Mouse (Mus musculus): Measurements from ENCODE around the gene Hoxd11. TPM values are rescaled to one million over a fixed set of nuclear protein-coding genes. Genes with fewer than 3 reads are reported as not detected.

The Hoxd11 gene
- polyA plus RNA-seq, 1 experiment from 2014 or later: 0.44 TPM

- DNase-seq (ENCODE audit: low spot score) (peak; percentile 32), ATAC-seq (replicated peaks; ENCODE audit: low FRiP score) (no peak)
- Histone ChIP-seq H3K9me3 (ENCODE audit: control insufficient read depth, low read length) (no peaks in the 10 kb centered on the region), H3K4me1 (replicated peaks; ENCODE audit: control insufficient read depth, insufficient read depth, low read length) (peaks cover 7% of the 10 kb centered on the region; the same call in 1 of the 2 replicates), H3K36me3 (ENCODE audit: control insufficient read depth, insufficient read depth, low read length) (no peaks in the 10 kb centered on the region), H3K4me3 (ENCODE audit: low read depth, low read length) (no peak overlapping the region), H3K27me3 (replicated peaks; ENCODE audit: control insufficient read depth, insufficient read depth, low read length) (peaks cover 99% of the 10 kb centered on the region), H3K4me2 (no peak overlapping the region), H3K9ac (ENCODE audit: low read depth, low read length) (no peak overlapping the region), H3K27ac (ENCODE audit: low read depth, low read length) (no peak overlapping the region)
- WGBS: 2% methylated on average over 12 of the region's 12 CpGs
These were observed 4.7 kb downstream of the Hoxd11 start for GRCm38 (mm10) chr2:74684106-74684505.

GRCm38 (mm10) chr2:74685059-74685603, 5.8 kb downstream of the Hoxd11 start:
- no peak for DNase-seq (ENCODE audit: low spot score)
- ATAC-seq (replicated peaks; ENCODE audit: low FRiP score): no peak
- WGBS: 18% methylated on average over 4 of the region's 4 CpGs
- H3K4me3 ChIP-seq (ENCODE audit: low read depth, low read length): no peak overlapping the region
- H3K4me1 ChIP-seq (replicated peaks; ENCODE audit: control insufficient read depth, insufficient read depth, low read length): peaks cover 7% of the 10 kb centered on the region; the same call in 1 of the 2 replicates
- H3K9ac ChIP-seq (ENCODE audit: low read depth, low read length): no peak overlapping the region
- H3K4me2 ChIP-seq: no peak overlapping the region
- H3K9me3 ChIP-seq (ENCODE audit: control insufficient read depth, low read length): no peaks in the 10 kb centered on the region
- H3K27me3 ChIP-seq (replicated peaks; ENCODE audit: control insufficient read depth, insufficient read depth, low read length): peaks cover 99% of the 10 kb centered on the region
- no peak overlapping the region for H3K27ac ChIP-seq (ENCODE audit: low read depth, low read length)
- no peaks in the 10 kb centered on the region for H3K36me3 ChIP-seq (ENCODE audit: control insufficient read depth, insufficient read depth, low read length)

GRCm38 (mm10) chr2:74686301-74686987, 7.1 kb downstream of the Hoxd11 start:
- H3K36me3 ChIP-seq (ENCODE audit: control insufficient read depth, insufficient read depth, low read length): no peaks in the 10 kb centered on the region
- WGBS: 6% methylated on average over 17 of the region's 17 CpGs
- no peak overlapping the region for H3K4me3 ChIP-seq (ENCODE audit: low read depth, low read length)
- no peak overlapping the region for H3K27ac ChIP-seq (ENCODE audit: low read depth, low read length)
- ATAC-seq (replicated peaks; ENCODE audit: low FRiP score) (no peak), DNase-seq (ENCODE audit: low spot score) (peak; percentile 61)
- H3K9ac ChIP-seq (ENCODE audit: low read depth, low read length): no peak overlapping the region
- no peaks in the 10 kb centered on the region for H3K9me3 ChIP-seq (ENCODE audit: control insufficient read depth, low read length)
- H3K4me1 ChIP-seq (replicated peaks; ENCODE audit: control insufficient read depth, insufficient read depth, low read length): peaks cover 7% of the 10 kb centered on the region; the same call in 1 of the 2 replicates
- no peak overlapping the region for H3K4me2 ChIP-seq
- H3K27me3 ChIP-seq (replicated peaks; ENCODE audit: control insufficient read depth, insufficient read depth, low read length): peaks cover 97% of the 10 kb centered on the region

GRCm38 (mm10) chr2:74686988-74687697, 7.8 kb downstream of the Hoxd11 start:
- ATAC-seq (replicated peaks; ENCODE audit: low FRiP score) (no peak), DNase-seq (ENCODE audit: low spot score) (peak; percentile 30)
- no peak overlapping the region for H3K27ac ChIP-seq (ENCODE audit: low read depth, low read length)
- peaks cover 4% of the 10 kb centered on the region; the same call in 1 of the 2 replicates for H3K4me1 ChIP-seq (replicated peaks; ENCODE audit: control insufficient read depth, insufficient read depth, low read length)
- H3K9me3 ChIP-seq (ENCODE audit: control insufficient read depth, low read length): no peaks in the 10 kb centered on the region
- no peaks in the 10 kb centered on the region for H3K36me3 ChIP-seq (ENCODE audit: control insufficient read depth, insufficient read depth, low read length)
- H3K9ac ChIP-seq (ENCODE audit: low read depth, low read length): no peak overlapping the region
- H3K4me3 ChIP-seq (ENCODE audit: low read depth, low read length): no peak overlapping the region
- peaks cover 97% of the 10 kb centered on the region for H3K27me3 ChIP-seq (replicated peaks; ENCODE audit: control insufficient read depth, insufficient read depth, low read length)
- H3K4me2 ChIP-seq: no peak overlapping the region
- WGBS: 1% methylated on average over 27 of the region's 27 CpGs

- Histone ChIP-seq H3K27ac (ENCODE audit: low read depth, low read length) (no peak overlapping the region), H3K4me2 (no peak overlapping the region), H3K4me1 (replicated peaks; ENCODE audit: control insufficient read depth, insufficient read depth, low read length) (no peaks in the 10 kb centered on the region), H3K9ac (ENCODE audit: low read depth, low read length) (no peak overlapping the region), H3K27me3 (replicated peaks; ENCODE audit: control insufficient read depth, insufficient read depth, low read length) (peaks cover 97% of the 10 kb centered on the region), H3K36me3 (ENCODE audit: control insufficient read depth, insufficient read depth, low read length) (no peaks in the 10 kb centered on the region), H3K9me3 (ENCODE audit: control insufficient read depth, low read length) (no peaks in the 10 kb centered on the region), H3K4me3 (ENCODE audit: low read depth, low read length) (no peak overlapping the region)
- WGBS: 2% methylated on average over 31 of the region's 31 CpGs
- DNase-seq (ENCODE audit: low spot score) (peak; percentile 33), ATAC-seq (replicated peaks; ENCODE audit: low FRiP score) (no peak)
These were observed 8.6 kb downstream of the Hoxd11 start for GRCm38 (mm10) chr2:74687698-74688555.

GRCm38 (mm10) chr2:74688795-74689573, 9.6 kb downstream of the Hoxd11 start:
- Histone ChIP-seq H3K9me3 (ENCODE audit: control insufficient read depth, low read length) (no peaks in the 10 kb centered on the region), H3K4me3 (ENCODE audit: low read depth, low read length) (no peak overlapping the region), H3K9ac (ENCODE audit: low read depth, low read length) (no peak overlapping the region), H3K27me3 (replicated peaks; ENCODE audit: control insufficient read depth, insufficient read depth, low read length) (peaks cover 97% of the 10 kb centered on the region), H3K36me3 (ENCODE audit: control insufficient read depth, insufficient read depth, low read length) (no peaks in the 10 kb centered on the region), H3K4me2 (no peak overlapping the region), H3K27ac (ENCODE audit: low read depth, low read length) (no peak overlapping the region), H3K4me1 (replicated peaks; ENCODE audit: control insufficient read depth, insufficient read depth, low read length) (no peaks in the 10 kb centered on the region)
- WGBS: 5% methylated on average over 12 of the region's 12 CpGs
- DNase-seq (ENCODE audit: low spot score) (peak; percentile 32), ATAC-seq (replicated peaks; ENCODE audit: low FRiP score) (no peak)

- Histone ChIP-seq H3K36me3 (ENCODE audit: control insufficient read depth, insufficient read depth, low read length) (no peaks in the 10 kb centered on the region), H3K4me3 (ENCODE audit: low read depth, low read length) (no peak overlapping the region), H3K27me3 (replicated peaks; ENCODE audit: control insufficient read depth, insufficient read depth, low read length) (peaks cover 97% of the 10 kb centered on the region), H3K4me1 (replicated peaks; ENCODE audit: control insufficient read depth, insufficient read depth, low read length) (no peaks in the 10 kb centered on the region), H3K27ac (ENCODE audit: low read depth, low read length) (no peak overlapping the region), H3K9me3 (ENCODE audit: control insufficient read depth, low read length) (no peaks in the 10 kb centered on the region), H3K4me2 (no peak overlapping the region), H3K9ac (ENCODE audit: low read depth, low read length) (no peak overlapping the region)
- ATAC-seq (replicated peaks; ENCODE audit: low FRiP score): no peak
- 2% methylated on average over 24 of the region's 24 CpGs for WGBS
- DNase-seq (ENCODE audit: low spot score): no peak
These were observed 10.4 kb downstream of the Hoxd11 start for GRCm38 (mm10) chr2:74689574-74690337.
